Mouse (Mus musculus) heart, adult 8-10 months (tissue): ENCODE results near the gene Sprn. TPM values are rescaled to one million over a fixed set of nuclear protein-coding genes. Genes with fewer than 3 reads are reported as not detected.

Experiments
- DNase-seq: peaks from one replicate; pipeline ENCODE4 v3.0.0; 2022; ENCODE audit warnings: low spot score
- total RNA-seq, 4 experiments: library from RNA; stranded (reverse); gene quantifications; 2 replicates each; pipeline ENCODE4 v1.2.4; 2022

The Sprn gene
- total RNA-seq = 1 to 10 TPM in 1 of 4 experiments, under 1 TPM in 3; 0.23 to 1.2 (median 0.64) TPM

DNA sequence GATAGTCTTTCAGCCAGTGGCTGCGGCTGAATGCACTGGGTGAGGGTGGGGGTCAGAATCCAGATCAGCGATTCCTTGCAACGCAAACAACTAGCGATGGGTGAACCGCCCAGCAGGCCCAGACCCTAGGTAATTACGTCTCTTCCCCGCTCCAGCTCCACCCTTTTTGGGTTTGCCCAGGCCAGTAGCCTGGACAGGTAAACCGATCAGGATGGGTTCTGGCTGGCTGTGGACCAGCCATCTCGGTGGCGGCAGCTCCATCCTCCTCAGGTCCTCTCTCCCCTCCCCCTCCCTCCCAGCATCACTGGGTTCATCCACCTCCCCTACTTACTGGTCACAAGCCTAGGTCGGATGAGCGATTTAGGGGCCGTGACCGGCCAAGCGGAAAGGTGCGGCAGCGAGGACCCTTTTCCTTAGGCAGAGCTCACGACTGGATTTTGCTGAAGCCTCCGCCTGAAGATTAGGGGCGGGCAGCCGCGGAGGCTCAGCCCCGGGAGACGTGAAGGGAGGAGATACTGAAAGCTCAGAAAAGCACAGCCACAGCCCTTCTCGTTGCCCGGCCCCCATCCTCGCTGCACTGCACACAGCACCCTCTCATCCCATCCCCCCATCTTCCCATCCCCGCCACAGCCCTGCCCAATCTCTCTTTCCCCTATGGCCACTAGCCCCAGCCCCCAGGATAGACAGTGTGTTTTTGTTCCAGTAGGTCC is at the start of gene Sprn:
Gene Sprn (minus strand): TSS at position 660 of the 710 bp plus-strand sequence.
- no peak for DNase-seq

DNA sequence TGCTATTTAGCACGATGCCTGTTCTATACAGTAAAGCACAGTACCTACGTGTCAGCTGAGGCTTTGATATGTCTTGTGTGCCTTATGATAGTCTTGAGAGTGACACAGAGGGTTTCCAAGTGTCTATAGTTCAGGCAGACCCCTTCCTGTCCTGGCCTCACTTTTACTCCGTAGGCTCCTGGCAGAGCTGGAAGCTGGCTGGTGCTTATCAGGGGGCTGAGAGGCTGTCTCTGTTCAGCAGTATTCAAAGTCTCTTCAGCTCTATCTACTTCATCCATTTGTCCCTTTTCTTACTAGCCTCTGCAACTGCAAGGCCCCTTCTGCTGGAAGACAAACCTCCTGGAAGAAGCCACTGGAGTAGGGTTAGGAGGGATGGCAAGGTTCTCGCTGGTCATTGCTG is 46.4 kb upstream of the Sprn start:
- no peak for DNase-seq

DNA sequence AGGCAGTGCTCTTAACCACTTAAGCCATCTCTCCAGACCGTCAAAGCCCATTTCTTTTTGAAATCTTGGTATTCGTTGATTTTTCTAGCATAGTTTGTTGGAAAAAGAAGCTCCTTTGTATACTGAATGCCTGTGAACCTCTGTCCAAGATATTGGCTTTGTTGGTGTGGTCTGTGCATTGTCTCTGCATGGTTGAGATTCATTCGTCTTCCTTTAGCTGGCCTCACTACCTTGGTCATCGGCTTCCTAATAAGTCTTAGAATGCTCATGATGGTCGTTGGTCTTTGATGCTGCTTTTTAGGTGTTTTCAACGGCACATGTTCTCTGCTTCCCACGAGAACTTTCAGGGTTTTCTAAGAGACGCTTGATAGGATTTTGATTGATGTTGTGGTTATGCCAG is 41.3 kb upstream of the Sprn start:
- no peak for DNase-seq

DNA sequence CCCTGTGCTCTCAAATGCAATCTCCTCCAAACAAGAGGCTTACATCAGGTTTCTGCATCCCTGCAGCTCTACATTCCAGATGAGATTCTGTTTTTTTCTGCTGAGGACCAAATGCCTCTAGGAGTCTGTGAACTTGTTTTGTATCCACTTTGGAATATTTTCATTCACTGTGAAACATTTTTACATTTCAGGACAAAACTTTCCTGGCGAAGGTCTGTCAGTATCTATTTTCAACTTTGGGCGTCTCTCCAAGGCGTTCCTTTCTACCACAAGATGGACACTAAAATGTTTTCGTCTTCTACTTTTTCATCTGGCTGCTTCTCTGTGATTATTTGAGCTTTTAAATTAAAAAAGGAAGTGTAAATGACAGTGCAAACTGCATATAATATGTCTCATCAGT is 39.4 kb upstream of the Sprn start:
- no peak for DNase-seq

DNA sequence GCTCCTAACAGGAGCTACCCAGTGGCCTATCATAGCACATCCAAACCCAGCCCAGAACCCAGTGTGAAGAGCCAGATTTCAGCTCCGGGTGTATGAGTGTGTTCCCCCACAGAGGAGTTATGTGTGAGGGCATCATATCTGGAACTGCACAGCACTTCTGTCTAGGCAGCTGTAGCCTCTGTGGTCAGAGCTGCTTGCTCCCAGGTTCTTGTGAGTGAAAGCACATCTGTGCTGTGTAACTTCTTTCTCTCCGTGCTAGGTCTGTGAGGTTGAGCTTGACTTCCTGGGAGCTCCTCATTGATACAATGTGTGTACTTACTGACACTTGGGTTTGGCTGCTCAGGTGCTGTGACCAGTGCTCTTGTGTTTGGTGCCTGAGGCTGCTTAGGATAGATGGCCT is 38.2 kb upstream of the Sprn start:
- DNase-seq = no peak

DNA sequence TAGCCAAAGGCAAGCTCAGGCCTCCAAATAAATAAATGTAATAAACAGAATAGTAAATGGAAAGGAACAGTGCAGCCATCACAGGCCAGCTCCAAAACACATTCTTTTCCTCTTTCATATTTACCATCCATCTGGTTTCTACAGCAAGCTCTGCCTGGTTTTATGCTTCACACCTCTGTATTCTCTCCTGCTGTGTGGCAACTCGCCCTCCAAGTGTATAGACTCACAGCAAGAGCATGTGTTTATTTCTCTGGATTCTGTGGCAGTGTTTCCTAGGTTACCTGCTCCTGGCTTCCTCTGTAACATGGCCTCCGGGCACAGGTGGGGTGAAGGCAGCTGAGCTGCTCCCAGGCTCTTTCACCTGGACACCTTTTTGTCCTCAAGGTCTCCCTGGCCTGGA is 37.8 kb upstream of the Sprn start:
- DNase-seq = no peak

DNA sequence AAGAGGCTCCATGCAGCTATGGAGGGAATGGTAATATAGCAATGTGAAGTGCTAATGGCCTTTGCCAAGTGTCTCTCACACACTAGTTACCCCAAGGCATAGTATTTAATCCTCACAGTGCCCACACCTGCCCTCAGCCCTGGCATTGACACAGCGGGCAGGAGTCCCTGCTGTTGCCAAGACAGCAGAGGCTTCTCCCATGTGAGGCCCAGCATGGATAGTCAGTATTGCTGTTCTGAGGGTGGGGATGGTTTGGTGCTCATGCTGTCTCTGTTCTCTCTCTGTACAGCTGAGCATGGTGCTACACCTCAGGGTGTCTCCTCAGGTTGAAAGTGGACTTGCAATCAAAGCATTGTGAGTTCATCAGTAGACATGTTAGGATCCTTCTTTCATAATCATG is 35.8 kb upstream of the Sprn start:
- DNase-seq = no peak

DNA sequence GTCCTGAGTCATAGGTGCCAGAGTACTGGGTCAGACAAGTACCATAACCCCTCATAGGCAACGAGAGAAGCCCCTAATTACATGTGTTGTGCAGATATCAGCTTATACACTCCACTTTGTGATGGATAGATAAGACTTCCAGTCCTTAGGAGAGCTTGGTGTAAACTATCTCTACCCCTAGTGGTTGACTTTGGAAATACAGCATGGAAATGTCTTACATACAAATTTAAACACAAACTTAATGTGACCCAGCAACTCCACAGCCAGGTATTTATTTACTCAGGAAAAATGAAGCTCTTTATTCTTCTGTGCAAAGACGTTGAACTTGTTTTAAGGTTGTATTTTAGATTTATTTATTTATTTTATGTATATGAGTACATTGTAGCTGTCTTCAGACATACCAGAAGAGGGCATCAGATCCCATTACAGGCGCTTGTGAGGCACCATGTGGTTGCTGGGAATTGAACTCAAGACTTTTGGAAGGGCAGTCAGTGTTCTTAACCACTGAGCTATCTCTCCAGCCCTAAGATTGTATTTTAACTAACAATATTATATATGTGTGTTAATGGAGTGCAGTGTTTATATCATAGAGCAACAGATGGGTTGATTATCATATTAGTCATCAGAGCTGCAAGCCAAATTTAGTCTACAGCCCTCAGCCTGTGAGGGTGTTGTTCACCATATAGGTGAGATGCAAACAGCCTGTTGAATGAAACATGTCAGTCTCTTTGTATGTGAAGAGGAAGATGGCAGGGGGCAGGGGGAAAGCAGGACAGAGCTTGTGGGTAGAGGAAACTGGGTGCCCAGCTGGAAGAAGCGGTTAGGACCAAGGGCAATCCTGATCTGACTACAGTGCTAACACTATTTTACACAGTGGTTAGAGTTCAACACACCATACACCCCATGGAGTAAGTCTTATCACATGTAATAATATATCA is 34.0 kb upstream of the Sprn start:
- peak; percentile 1 for DNase-seq

DNA sequence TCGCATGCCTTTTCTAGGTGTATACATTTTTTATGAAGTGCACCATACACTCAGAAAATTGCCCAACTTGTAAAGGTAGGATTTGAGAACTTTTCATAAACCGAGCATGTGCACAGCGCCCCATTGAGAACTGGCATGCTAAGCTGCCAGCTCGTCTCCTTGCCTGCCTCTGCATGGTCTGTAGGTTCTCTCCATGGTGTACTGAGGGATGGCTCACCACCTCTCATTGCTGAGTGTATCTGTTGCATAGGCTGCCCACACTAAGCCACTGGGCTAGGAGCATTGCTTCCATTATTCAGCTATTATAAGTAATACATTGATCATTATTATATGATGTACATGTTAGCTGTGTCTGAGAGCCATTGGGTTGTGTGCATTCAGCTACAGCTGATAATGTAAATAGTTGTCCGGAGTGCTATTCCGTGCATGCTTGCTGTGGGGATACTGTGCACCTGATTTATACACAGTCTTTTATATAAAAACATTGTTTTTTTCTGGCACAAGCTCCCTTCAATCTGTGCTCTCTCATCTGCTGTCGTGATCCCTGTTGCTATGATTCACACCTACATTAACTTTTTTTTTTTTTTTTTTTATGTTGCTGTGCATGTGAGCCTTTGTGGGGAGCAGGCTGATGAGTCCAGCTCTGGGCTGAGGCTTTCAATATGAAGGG is 33.2 kb upstream of the Sprn start:
- no peak for DNase-seq

DNA sequence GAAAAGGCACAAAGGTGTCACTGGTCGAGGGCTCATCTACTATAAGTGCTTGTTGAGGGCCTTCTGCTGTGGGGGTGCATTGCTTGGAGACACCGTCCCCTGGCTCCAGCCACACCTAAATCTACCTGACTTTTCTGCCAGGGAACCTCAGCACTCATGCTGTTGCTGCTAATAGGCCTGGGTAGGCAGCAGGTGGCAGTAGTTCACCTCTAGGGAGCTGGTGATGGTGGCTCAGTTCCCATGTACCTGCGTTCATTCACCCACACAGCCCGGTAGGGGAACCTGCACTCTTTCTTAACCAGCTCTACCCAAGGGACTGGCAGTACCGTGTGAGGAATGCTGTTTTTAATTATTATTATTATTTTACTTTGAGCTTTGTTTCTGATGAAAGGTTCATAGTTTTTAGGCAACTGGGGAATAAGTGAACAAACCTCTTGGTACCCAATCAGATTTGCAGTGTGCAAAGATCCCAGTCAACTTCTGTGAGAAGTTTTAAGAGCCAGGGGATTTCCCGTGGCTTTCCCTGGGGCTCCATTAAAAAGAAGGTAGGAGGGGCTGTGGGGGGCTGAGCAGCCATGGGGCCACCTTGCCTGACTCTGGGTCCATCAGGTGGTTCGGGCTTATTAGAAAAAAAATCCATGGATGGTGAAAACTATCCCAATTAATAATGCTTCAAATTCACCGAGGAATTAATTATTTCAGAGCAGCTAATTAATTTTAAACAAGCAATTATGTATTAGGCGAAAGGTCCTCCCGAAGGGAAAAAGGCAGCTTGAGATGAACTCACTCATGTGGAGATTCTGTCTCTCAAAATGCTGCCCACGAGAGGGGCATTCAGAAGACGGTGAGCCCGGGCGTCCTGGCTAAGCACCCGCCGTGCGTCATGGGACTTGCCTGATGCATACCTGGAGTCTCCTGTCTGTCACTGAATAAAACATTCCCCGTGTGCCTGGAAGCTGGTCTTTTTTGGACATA is 32.3 kb upstream of the Sprn start:
- DNase-seq = no peak

DNA sequence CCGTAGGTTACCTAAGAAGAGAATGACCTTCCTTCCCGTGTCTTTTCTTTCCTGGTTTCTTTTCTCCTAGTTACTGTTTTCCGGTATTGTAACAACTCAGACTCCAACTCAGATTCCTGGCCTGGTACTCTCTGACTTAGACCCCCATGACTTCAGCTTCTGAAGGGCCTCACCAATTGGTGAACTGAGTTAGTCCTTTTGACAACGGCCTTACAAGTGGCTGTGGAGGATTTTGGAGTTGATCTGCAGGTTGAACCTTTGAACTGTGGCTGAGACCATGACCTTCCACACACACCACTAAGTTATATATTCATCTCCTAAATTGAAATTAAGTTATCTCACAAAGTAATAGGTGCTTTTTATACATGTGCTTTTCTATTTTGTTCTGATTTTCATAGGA is 29.5 kb upstream of the Sprn start:
- no peak for DNase-seq

DNA sequence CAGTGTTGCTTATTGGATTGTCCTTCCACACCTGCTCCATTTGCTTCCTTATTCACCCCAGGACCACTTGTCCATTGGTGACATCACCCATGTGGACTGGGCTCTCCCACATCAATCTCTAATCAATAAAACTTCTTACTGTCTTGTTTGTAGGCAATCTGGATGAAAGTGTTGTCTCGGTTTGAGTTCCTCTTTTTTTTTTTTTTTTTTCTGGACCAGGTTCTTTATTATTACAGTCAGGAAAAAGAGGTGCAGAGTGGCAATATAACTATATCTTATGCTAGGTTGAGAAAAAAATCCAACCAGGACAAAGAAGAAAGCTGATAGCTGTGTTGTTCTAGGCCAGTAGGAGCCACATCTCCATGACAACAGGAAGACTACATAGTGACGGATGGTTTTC is 26.0 kb upstream of the Sprn start:
- DNase-seq = no peak

DNA sequence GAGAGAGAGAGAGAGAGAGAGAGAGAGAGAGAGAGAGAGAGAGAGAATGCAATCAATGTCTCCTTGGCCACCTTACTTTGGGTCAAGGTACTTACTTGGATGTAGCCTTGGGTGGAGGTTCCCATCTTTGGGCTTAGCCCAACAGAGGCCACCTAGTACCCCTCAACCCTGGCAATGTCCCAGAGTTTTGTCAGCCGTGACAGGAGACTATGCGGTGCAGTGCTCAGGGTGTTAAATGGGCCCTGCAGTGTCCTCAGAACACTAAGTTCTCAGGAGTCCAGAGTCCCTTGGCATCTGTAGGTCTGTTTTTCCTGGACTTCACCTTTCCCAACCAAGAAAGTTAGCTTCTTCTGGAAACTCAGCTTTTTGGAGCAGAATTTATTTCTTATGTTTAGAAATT is 24.5 kb upstream of the Sprn start:
- no peak for DNase-seq

DNA sequence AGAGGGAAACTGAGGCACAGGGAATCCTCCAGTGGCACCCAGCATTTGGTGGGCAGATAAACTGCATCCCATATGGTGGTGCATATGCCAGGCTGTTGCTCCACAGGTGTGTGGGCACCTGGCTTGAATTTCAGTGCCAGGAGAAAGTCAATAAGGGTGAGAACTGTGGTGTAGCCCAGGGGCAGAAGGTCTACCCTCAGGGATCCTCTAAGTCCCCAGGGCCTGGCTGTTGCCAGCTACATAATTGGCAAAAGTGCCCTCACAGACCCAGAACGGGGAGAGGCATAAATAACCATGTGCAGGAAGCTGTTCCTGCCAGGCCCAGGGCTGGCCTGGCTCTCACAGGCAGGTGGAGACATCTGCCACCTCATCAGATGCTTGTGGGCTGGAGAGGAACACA is 18.3 kb upstream of the Sprn start, which contains the start of gene Olfr523:
Gene Olfr523 (plus strand): TSS at position 282 of the 400 bp plus-strand sequence.
- no peak for DNase-seq

DNA sequence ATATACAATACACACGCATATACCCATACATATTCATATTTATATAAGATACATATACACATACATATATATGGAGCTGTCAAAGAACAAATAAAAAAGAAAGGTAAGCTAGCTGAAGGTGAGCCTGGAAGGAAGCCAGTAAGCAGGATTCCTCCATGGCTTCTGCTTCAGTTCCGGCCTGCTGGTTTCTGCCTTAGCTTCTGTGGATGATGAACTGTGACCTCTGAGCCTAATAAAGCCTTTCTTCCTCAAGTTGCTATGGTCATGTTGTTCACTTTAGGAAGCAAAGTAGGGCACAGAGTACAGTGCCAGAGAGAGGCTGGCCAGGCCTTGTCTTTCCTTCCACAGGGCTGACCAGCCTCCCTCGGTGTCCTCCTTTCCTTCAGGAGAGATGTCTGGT is 16.2 kb upstream of the Sprn start:
- DNase-seq = no peak

DNA sequence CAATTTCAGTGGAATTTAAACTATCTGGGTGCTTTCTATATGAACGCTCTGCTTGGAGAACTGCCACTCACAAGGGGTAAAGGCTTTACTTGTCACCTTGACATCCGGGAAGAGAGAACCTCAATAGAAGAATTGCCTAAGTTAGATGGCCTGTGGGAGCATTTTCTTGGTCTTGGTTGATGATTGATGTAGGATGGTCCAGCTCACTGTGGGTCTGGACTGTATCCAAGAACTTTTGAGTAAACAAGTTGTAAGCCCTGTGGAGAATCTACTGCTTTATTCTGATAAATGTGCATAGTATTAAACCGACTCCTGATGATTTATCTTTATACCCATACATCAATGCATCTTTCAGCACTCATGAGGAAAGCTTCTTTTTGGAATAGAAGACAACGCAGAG is 14.7 kb upstream of the Sprn start:
- no peak for DNase-seq

DNA sequence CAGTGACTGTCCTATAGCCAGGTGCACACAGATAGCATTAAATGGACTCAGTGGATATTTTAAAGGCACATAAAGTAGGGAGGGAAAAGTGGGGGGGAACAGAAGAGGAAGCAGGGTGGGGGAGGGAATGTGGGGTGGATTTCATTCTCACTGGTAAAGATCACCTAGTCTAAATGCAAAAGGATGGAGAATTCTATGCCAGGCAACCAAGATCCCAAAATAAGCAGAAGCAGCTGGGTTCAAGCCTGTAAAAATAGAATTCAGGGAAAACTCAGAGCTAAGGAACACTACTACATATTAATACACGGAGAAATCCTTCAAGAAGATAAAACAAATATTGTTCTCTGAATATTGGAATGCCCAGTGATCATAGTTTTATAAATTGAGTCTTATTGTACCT is 13.3 kb upstream of the Sprn start:
- DNase-seq = no peak

DNA sequence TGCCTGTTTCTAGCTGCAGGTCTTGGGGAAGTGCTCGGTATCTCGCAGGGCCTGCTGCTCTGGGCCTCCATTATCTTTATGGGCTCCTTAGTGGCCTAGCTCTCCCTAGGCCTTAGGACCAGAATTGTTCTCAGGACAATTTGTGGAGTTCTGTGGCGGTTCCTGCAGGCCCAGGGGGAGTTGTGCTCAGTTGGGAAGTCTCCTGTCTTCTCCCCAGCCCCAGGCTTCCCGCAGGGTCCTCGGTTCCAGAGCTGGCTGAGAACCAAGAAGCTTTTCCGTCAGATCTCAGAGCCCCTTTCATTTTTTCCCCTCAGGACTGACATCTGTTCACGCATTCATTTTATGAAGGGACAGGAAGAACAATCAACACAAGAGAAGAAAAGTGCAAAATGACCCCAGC is 10.0 kb upstream of the Sprn start, which contains the start of gene Olfr522:
Gene Olfr522 (minus strand): TSS at position 101 of the 400 bp plus-strand sequence.
- no peak for DNase-seq

DNA sequence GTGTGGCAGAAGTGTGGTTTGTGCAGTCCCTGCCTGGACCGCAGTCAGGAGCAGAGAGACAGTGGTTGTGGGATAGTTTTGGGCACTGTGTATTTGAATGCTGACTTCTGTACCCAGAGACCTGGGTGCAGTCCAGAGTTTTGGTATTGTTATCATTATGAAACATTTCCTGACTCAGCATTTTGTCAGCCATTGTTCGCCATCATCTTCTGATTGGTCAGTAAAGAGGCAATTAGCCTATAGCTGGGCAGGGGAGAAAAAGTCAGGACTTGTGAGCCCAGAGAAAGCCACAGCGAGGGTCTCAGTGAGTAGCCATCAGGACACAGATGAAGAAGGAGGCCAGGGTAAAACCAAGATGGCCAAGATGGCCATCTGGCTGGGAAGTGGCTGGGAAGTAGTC is 5.7 kb upstream of the Sprn start:
- no peak for DNase-seq

DNA sequence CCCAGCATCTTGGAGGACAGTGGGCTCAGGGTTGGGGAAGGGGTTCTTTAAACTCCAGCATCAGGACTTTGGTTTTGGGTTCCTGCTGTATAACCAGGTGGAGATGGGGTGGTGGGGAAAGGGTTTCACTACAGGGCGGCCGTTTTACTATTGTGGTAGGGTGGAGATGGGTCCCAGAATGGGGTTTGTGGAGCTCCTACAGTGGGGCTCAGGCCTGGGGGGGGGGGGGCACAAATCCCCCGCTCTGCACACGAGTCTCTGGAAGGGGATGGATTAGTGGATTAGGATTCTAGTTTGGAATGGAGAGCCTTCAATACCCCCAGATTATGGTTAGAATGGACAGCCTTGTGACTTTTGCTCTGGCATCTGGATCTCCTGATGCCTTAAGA is 854 bp downstream of the Sprn start:
- no peak for DNase-seq

DNA sequence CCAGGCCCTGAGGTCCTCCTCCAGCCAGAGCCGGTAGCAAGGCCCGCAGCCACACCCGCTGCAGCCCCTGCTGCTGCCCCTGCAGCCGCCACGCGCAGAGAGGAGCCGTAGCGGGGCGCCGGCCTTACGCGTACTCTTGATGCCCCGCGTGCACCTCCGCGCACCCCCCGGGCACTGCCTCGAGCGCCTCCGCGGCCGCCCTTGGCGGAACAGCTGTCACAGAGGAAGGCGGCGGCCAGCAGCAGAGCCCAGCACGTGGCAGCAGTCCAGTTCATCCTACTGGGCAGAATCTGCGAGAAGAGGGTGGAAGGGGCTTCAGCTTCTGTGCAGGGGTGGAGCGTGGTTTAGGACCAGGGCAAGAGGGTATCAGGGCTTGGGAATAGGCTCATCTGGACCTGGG is 1.3 kb downstream of the Sprn start:
- no peak for DNase-seq
